Mouse (Mus musculus): Measurements from ENCODE around the gene Sh3gl3.

Gene Sh3gl3

DNA sequence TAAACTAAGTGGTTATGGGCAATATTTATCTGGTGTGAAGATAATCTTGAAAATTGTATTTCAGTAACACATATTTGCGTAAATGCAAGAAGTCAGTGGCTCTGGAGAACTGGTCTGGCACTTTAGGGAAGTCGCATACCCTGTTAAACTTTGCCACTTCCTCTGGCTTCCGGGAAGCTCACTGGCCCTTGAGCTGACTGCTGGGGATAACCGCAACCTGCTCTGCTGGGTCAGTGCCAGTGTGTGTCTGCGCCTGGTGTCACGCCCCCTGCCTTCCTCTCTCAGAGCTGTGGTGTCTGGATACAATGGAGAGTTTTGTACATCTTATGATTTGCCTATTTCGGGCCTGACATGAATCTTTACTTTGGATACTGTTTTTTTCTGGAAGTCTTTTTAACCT is 119.8 kb downstream of the Sh3gl3 start:
- no peak for DNase-seq (ENCODE audit: low spot score)

DNA sequence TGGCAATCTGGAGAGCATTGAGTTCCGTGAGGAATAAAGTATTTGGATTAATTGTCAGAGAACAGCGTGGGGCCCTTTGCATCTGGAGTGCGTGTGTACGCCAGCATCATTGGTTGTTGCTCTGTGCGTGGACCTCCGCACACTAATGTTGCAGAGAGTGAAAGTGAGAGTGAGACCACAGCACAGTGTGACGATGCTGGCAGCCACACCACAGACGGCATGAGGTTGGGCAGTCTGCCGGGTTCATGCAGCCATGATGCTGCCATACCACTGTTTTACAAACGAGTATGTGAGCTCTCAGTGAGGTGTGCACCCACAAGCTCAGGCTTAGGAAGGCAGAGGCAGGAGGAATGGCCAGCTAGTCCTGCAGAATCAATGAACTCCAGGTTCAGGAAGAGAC is 120.4 kb downstream of the Sh3gl3 start:
- DNase-seq (ENCODE audit: low spot score) = no peak

DNA sequence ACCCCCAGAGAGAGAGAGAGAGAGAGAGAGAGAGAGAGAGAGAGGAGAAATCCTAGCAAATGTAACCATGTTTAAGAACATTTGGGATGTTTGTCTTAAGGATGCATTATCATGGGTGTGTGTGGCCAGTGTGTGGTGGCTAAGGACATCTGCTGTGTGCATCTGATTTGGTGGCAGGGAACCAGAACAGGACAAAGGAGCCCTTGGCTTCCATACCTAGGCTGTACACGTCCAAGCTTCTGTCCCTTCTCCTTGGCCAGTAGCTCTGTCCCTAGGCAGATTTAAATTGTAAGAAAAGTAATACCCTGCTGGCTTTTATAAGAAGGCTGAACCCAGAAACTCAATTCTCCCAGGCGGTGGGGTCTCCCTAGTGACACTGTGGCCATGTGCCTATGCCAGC is 121.0 kb downstream of the Sh3gl3 start:
- no peak for DNase-seq (ENCODE audit: low spot score)

DNA sequence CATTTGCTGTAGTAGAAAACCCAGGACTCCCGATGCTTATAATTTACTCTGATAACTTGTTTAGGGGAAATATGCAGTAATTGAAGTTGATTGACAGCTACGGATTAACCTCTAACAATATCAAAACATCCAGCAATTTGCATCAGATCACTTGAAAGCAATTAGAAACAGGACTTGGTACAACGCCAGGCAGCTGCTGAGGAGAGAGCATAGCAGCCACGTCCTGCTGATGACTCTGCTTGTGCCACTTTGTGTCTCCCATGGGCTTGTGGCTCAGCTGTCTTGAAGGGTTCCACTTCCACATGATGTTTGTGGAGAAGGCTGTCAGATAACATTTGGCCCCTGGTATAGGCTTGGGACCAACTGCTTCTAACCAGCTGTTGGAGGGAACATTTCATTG is 134.8 kb downstream of the Sh3gl3 start:
- DNase-seq (ENCODE audit: low spot score) = no peak

DNA sequence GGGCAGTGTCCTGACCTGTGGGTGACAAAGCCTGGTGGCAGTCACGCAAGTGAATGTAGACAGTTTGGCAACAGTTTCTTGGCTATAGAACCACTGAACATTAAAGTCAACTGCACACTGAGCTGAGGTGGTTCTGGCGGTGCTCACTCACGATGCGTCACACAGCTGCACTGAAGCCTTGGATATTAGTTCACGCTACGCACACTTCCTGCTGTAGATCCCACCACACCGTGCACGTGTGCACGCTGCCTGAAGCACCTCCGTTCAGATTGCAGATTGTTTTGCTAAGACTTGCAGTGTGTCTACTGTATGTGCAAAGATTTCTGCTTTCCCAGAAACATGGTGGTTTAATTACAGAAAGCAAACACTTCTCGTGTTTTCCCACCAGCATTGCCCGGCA is 144.9 kb downstream of the Sh3gl3 start:
- no peak for DNase-seq (ENCODE audit: low spot score)

DNA sequence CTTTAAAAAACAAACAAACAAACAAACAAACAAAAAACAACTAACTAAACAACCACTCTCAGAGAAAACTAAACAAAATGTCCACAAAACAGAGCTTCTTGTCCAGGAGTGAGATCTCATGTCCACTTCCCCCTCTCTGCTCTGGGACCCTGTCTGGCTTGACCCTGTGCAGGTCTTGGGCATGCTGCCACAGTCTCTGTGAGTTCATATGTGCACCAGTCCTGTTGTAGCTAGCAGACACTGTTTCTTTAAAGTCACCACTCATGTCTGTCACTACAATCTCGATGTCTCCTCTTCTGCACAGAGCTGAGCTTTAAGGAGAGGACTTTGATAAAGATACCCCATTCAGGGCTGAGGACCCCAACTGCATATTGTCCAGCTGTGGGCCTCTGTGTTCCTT is 153.0 kb downstream of the Sh3gl3 start:
- DNase-seq (ENCODE audit: low spot score) = no peak

DNA sequence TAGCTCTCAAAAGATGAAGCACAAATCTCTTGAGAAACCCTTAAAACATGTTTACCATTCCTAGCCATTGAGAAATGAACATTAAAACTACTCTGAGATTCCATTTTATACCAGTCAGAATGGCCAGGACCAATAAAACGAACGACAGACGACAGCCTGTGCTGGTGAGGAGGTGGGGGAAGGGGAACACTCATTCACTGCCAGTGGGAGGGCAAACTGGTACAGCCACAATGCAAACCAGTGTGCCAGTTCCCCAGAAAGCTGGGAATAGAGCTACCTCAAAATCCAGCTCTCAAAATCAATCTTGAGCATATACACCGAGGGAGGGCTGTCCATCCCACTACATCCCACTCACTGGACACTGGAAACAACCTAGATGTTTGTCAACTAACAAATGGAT is 153.6 kb downstream of the Sh3gl3 start:
- DNase-seq (ENCODE audit: low spot score) = no peak

DNA sequence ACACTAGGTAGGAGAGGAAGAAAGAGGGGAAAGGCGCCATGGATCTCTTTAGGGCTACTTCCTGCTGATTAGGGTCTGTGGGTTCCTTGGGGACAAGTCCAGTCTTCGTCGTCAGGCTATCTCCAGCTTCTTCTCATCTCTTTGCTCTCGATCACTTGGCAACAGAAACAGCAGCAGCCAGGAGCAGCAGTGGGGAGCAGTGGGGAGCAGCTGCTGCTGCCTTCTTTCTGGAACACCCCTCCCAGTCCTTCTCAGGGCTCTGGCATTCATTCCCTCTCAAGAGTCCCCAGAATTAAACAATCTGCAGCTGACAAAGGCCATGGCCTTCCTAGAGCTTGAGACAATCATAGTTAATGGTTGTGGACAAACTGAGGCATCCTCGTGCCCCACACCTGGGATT is 154.2 kb downstream of the Sh3gl3 start:
- no peak for DNase-seq (ENCODE audit: low spot score)

DNA sequence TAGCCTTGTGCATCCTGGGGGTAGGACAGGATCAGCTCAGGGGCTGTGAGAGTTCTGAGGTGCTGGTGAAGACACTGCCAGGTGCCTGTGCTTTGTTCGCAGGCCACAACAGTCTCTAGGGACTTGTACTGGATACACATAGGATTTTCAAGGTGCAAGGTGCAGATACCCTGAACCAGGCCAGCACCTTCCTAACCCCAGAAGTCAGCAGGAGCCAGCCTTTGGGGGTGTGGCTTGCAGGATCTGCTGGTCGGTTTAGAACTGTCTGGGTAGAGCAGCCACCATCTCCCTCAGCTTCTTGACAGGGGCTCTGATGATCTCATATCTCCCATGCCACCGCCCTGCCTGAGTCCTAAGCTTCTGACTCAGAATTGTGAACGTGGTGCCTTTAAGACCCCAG is 156.2 kb downstream of the Sh3gl3 start:
- DNase-seq (ENCODE audit: low spot score) = no peak

DNA sequence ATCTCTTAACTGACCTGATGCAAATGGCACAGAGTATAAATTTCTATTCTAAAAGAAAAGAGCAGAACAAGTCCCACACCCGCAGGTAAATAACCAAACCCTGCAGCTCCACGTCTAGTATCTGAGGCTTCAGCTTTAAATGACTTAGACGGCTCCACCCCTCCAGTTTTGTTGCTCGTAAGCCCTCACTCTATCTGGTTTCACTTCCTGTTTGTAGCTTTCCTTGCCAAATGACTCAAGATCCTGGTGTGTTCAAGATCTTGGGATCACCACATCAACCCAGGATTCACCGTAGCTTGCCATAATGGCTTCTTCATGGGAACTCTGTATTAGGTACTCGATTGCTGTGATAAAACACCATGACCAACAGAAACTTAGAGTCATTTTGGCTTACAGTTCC is 157.2 kb downstream of the Sh3gl3 start:
- no peak for DNase-seq (ENCODE audit: low spot score)

DNA sequence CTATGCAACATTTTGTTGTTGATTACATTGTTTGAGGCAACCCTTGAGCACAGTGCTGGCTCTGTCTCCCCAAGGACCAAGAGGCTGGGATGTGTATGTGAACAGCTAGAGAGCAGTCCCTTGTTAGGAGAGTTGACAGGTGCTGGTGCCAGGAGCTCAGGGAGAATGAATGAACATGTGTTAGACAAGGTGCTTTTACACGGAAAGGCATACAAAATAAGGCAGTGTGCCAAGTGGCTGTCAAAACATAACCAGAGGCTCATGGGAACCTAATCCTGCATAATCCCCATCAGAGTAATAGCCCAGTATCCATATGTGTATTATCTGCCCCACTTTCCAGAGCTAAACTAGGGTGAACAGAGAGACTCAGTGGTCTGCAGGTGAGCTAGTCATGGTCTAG is 160.4 kb downstream of the Sh3gl3 start:
- no peak for DNase-seq (ENCODE audit: low spot score)

DNA sequence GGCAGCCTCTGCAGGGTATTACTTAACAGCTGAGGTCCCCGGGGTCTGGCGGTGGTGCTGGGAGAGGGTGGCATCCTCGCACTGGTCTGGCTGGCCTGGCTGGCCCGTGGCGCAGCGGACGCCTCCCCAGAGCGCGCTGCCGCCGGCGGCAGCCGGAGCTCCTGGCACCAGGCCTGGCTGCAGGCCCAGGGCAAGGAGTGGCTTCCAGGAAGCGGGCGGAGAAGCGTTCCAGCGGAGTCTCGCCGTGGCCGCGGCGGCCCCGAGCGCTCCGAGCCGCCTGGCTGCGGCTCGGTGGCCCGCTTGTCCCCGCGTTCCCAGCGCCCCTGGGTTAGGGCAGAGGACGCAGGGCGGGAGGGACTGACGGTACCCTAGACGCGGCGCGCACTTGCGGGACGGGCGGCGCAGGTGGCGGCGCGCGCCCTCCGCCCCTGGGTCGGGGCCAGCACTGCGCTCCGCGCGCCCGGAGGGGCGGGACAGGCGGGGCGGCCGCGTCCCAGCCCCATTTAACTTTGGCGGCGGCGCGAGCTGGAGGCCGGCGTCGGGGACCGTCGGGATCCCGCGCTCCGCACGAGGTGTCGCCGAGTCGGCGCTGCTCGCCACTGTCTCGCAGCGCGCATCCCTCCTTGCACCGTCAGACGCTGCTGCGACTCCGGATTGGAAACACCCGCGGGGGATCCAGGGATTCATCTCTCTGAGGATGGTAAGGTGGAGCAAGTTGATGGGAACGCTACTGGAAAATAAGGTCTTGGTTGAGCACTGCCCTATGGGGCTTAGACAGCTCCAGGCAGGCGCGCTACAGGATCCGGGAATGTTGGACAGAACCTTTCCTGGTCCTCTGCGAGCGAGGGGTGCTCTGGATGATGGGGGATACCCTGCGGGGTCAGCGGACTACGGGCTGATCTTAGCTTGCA is 161.8 kb downstream of the Sh3gl3 start, which contains the start of gene Adamtsl3:
Adamtsl3 (plus strand) TSS at position 484 of the 911 bp plus-strand sequence.
- peak; percentile 31 for DNase-seq (ENCODE audit: low spot score)

DNA sequence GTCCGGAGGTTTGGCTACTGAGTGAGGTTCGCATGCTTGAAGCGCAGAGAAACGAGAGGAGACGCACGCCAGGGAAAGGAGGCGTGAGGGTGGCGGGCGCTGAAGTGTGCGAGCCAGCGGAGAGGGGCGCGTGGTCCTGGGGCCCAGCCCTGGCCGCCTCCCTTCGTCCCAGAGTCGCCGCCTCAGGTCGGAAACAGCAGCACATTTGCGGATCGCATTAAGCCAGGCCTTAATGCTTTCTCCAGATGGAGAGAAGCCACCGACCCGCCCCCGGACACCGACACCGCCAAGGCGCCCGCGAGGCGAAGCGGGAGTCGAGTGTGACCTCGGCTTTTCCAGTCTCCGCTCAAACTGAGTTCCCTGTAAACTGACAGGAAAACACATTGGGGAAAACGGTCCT is 162.5 kb downstream of the Sh3gl3 start:
- peak; percentile 53 for DNase-seq (ENCODE audit: low spot score)

DNA sequence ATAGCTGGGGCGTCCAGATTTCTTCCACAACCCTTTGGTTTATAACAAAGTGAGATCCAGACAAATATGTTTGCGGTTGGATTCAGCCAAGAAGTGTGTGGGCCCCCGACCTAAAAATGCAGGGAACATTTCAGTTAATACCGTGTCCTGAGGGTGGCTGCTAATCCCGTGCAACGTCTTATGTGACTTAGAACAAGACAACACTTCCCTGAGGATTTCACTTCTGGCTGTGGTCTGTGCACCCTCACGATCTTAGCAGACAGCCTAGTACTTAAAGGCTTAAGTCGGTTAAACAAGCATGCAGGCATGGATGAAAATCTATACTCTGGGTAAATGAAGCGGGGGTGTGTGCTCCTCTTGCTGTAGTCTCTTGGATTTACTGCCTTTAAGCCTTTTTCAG is 164.5 kb downstream of the Sh3gl3 start:
- DNase-seq (ENCODE audit: low spot score) = no peak

DNA sequence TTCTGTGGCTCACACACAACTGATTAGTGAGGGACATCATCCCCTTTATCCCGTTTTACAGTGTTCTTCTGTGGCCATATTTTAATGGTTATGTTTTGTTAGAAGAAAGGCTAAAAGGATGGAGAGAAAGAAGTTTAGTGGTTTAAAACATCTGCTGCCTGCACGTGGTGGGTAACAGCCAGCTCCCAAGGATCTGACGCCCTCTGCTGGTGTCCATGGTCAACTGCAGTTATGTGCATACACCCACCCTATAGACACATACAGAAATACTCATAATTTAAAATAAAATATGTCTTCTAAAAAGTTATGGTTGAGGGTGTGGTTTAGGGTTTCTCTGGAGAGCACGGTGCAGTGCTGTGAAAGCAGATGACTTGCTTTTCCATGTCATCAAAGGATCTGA is 164.9 kb downstream of the Sh3gl3 start:
- DNase-seq (ENCODE audit: low spot score) = no peak

DNA sequence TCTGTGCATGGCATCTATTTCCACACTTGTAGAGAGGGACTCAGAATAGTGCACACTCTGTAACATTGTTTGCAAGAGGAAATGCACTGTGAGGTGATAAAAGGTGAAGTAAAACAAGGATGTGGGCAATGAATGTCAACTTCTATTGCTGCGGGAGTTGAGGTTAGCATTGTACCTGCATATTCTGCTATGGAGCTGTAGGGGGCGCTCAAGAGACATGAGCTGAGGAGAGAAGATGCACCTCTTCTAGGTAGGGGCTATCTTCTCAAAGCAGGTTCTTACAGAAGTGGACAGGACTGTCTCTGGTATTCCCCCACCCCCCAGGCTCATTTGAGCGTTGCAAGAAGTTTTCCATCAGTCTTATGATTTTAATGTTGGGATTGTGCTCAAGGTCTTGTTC is 165.6 kb downstream of the Sh3gl3 start:
- no peak for DNase-seq (ENCODE audit: low spot score)

DNA sequence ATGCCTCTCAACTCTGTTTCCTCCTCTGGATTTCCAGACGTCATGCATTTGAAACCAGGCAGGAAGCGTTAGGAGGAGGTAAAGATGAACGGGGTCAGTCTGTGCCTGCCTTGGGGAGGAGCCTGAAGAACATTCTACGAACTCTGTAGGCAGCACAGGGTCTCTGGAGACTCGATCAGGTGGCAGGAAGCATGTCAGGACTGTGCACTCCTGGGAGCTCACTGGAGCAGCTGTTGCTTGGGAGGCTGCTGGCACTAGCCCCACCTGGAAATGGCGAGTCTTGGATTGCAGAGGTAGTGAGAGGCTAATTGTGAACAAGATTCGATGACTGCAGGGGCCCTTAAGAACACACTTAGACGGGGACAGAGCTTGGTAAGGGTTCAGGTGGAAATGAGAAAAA is 167.8 kb downstream of the Sh3gl3 start:
- no peak for DNase-seq (ENCODE audit: low spot score)

DNA sequence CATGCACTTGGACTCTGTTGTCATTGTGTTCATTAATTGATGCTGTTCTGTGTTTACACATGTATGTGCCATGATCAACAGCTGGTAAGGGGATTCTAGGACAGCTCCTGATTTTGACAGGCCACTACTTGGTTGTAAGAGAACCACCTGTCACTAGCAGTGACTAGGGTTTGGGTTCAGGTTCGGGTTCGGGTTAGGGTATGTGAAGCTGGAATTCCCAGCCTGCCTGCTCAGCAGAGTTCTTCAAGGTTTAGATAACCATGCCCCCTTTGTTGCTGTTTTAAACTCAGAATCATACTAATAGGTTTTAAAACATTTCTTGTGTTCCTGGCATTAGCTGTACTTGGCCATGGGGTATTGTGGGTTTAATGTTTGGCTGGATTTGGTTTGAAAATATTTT is 173.1 kb downstream of the Sh3gl3 start:
- no peak for DNase-seq (ENCODE audit: low spot score)

DNA sequence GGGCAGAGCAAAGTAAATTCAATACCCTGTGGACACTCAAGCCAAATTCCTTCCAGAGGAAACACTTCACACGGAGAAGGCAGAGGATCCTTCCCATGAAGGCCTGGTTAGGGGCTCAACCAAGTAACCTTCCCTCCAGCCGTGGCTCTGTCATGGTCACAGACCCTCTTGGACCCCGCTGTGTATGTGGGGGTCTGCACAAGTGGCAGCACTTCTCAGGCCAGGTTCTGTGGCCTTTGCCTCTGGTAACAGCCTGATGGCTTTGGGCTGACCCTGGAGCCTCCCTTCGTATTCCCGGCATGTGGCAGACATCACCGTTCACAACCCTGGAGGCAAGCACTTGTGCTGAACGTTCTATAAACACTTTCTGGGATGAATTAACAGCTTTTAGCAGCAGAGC is 176.2 kb downstream of the Sh3gl3 start:
- no peak for DNase-seq (ENCODE audit: low spot score)

DNA sequence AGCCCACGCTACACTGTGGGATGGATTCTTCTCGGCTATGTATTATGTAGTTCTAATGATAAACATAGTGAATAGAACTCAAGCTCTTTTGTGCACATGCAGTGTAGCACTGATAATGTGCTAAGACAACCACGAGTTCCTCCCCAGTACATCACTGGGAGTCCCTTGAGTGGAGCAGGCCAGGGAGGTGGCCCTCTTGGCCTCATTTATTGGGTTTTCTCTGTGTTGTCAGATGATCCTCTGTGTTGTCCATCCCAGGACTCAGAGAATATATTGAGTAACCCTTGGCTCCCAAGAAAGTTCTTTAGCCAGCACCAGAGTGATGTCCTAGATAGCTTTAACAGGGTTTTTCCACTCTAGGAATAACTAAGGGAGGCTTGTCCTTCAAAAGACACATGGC is 176.8 kb downstream of the Sh3gl3 start:
- no peak for DNase-seq (ENCODE audit: low spot score)

All from urinary bladder, postnatal 25 days (tissue).